Mouse (Mus musculus) MEL (cell line): ENCODE data around the gene Dcaf7. TPM values are rescaled to one million over a fixed set of nuclear protein-coding genes. Genes with fewer than 3 reads are reported as not detected.

Source experiments
- DNase-seq: peaks from one replicate; pipeline ENCODE4 v3.0.0; 2011; ENCODE audit warnings: low read depth, low spot score
- H3K27ac ChIP-seq: 2 replicates; pipeline ENCODE4 v1.5.1; 2012; ENCODE audit warnings: low read depth, mild to moderate bottlenecking, control low read depth, low read length, moderate library complexity; ENCODE audit not compliant: control insufficient read depth
- H3K27me3 ChIP-seq, 2 experiments: fragments of 150-350 bp in 1 of 2; sonication (generic) in 1 of 2; 2 replicates each; pipeline ENCODE4 v1.6.1; 2012; ENCODE audit warnings: low read length in 2 of 2, mild to moderate bottlenecking in 2 of 2, improper control_type of control experiment in 1 of 2, moderate library complexity in 1 of 2; ENCODE audit not compliant: insufficient read depth in 2 of 2, control insufficient read depth in 1 of 2
- H3K36me3 ChIP-seq, 2 experiments: 2 replicates each; pipeline ENCODE4 v1.6.1; 2012 to 2014; ENCODE audit warnings: low read length in 2 of 2, improper control_type of control experiment in 1 of 2, inconsistent platforms in 1 of 2, mild to moderate bottlenecking in 1 of 2; ENCODE audit not compliant: insufficient read depth in 2 of 2, control insufficient read depth in 1 of 2
- H3K4me1 ChIP-seq, 2 experiments: fragments of 150-350 bp in 1 of 2; sonication (generic) in 1 of 2; 2 replicates each; pipeline ENCODE4 v1.6.1; 2012; ENCODE audit warnings: low read length in 2 of 2, improper control_type of control experiment in 1 of 2, mild to moderate bottlenecking in 1 of 2; ENCODE audit not compliant: insufficient read depth in 2 of 2, control insufficient read depth in 1 of 2
- H3K4me3 ChIP-seq, 2 experiments: fragments of 150-350 bp in 1 of 2; sonication (generic) in 1 of 2; 2 replicates each; pipeline ENCODE4 v1.5.1; 2012; ENCODE audit warnings: low read depth in 2 of 2, low read length in 2 of 2, mild to moderate bottlenecking in 2 of 2, moderate library complexity in 2 of 2, control low read depth in 1 of 2, improper control_type of control experiment in 1 of 2; ENCODE audit not compliant: control insufficient read depth in 1 of 2, insufficient read depth in 1 of 2
- H3K79me2 ChIP-seq: 2 replicates; pipeline ENCODE4 v1.6.1; 2012; ENCODE audit warnings: mild to moderate bottlenecking, low read length, moderate library complexity; ENCODE audit not compliant: control insufficient read depth, poor library complexity, insufficient read depth
- H3K9ac ChIP-seq: 2 replicates; pipeline ENCODE4 v1.6.1; 2012; ENCODE audit warnings: low read depth, mild to moderate bottlenecking, control low read depth, low read length, moderate library complexity; ENCODE audit not compliant: control insufficient read depth, poor library complexity, severe bottlenecking
- H3K9me3 ChIP-seq: fragments of 150-350 bp; sonication (generic); replicated peaks from 2 replicates; pipeline ENCODE4 v1.6.1; 2012; ENCODE audit warnings: mild to moderate bottlenecking, low read length, improper control_type of control experiment, moderate library complexity; ENCODE audit not compliant: insufficient read depth
- CHD1 ChIP-seq: IDR thresholded peaks from 2 replicates; pipeline ENCODE4 v1.6.1; 2012; ENCODE audit warnings: low read depth, mild to moderate bottlenecking, inconsistent platforms, low read length, improper control_type of control experiment
- CHD2 ChIP-seq: IDR thresholded peaks from 2 replicates; pipeline ENCODE4 v1.6.1; 2011; ENCODE audit warnings: low read length, improper control_type of control experiment
- CTCF ChIP-seq, 3 experiments: IDR thresholded peaks in 2 of 3; conservative IDR thresholded peaks in 1 of 3; 2 replicates each; pipeline ENCODE4 v1.5.1; 2011 to 2012; ENCODE audit warnings: low read length in 3 of 3, low read depth in 2 of 3, mild to moderate bottlenecking in 2 of 3, improper control_type of control experiment in 1 of 3, inconsistent platforms in 1 of 3, mixed read lengths in 1 of 3, moderate library complexity in 1 of 3; ENCODE audit not compliant: control insufficient read depth in 1 of 3, insufficient read depth in 1 of 3, poor library complexity in 1 of 3, severe bottlenecking in 1 of 3
- ELF1 ChIP-seq: IDR thresholded peaks from 2 replicates; pipeline ENCODE4 v1.6.1; 2014; ENCODE audit warnings: low read depth, mild to moderate bottlenecking, inconsistent platforms, low read length, improper control_type of control experiment, moderate library complexity
- EP300 ChIP-seq, 2 experiments: IDR thresholded peaks; 2 replicates each; pipeline ENCODE4 v1.6.1; 2011; ENCODE audit warnings: improper control_type of control experiment in 2 of 2, low read length in 2 of 2, low read depth in 1 of 2, mild to moderate bottlenecking in 1 of 2
- GATA1 ChIP-seq: IDR thresholded peaks from 2 replicates; pipeline ENCODE4 v1.6.1; 2011; ENCODE audit warnings: low read depth, low read length, improper control_type of control experiment
- HCFC1 ChIP-seq: IDR thresholded peaks from 2 replicates; pipeline ENCODE4 v1.6.1; 2012; ENCODE audit warnings: low read depth, mild to moderate bottlenecking, inconsistent platforms, low read length, improper control_type of control experiment, moderate library complexity
- JUND ChIP-seq: IDR thresholded peaks from 2 replicates; pipeline ENCODE4 v1.6.1; 2011; ENCODE audit warnings: low read depth, mild to moderate bottlenecking, improper control_type of control experiment, low read length
- MAFK ChIP-seq: IDR thresholded peaks from 2 replicates; pipeline ENCODE4 v1.6.1; 2011; ENCODE audit warnings: low read depth, mild to moderate bottlenecking, low read length, improper control_type of control experiment, borderline replicate concordance
- MEF2A ChIP-seq: IDR thresholded peaks from 2 replicates; pipeline ENCODE4 v1.6.1; 2014; ENCODE audit warnings: low read depth, mild to moderate bottlenecking, inconsistent platforms, low read length, improper control_type of control experiment; ENCODE audit not compliant: poor library complexity, insufficient replicate concordance, severe bottlenecking; ENCODE audit errors: extremely low read depth
- MXI1 ChIP-seq: IDR thresholded peaks from 2 replicates; pipeline ENCODE4 v1.6.1; 2011; ENCODE audit warnings: mild to moderate bottlenecking, low read depth, low read length, improper control_type of control experiment
- MYB ChIP-seq: IDR thresholded peaks from 2 replicates; pipeline ENCODE4 v1.6.1; 2011; ENCODE audit warnings: mild to moderate bottlenecking, low read depth, low read length, improper control_type of control experiment
- MYC ChIP-seq: IDR thresholded peaks from 2 replicates; pipeline ENCODE4 v1.6.1; 2011; ENCODE audit warnings: low read depth, mild to moderate bottlenecking, low read length, improper control_type of control experiment, moderate library complexity
- NELFE ChIP-seq: IDR thresholded peaks from 2 replicates; pipeline ENCODE4 v1.6.1; 2011; ENCODE audit warnings: low read depth, low read length, improper control_type of control experiment
- POLR2A ChIP-seq, 2 experiments: IDR thresholded peaks; 2 replicates each; pipeline ENCODE4 v1.6.1; 2011 to 2012; ENCODE audit warnings: low read length in 2 of 2, mild to moderate bottlenecking in 2 of 2, control low read depth in 1 of 2, improper control_type of control experiment in 1 of 2, low read depth in 1 of 2, moderate library complexity in 1 of 2; ENCODE audit not compliant: control insufficient read depth in 1 of 2, insufficient read depth in 1 of 2, poor library complexity in 1 of 2
- POLR2AphosphoS5 ChIP-seq: IDR thresholded peaks from 2 replicates; pipeline ENCODE4 v1.6.1; 2012; ENCODE audit warnings: low read depth, borderline replicate concordance, mild to moderate bottlenecking, inconsistent platforms, low read length, moderate library complexity, mixed read lengths
- RCOR1 ChIP-seq: IDR thresholded peaks from 2 replicates; pipeline ENCODE4 v1.6.1; 2012; ENCODE audit warnings: low read depth, mild to moderate bottlenecking, inconsistent platforms, low read length, improper control_type of control experiment
- SIN3A ChIP-seq: IDR thresholded peaks from 2 replicates; pipeline ENCODE4 v1.6.1; 2012; ENCODE audit warnings: low read length, improper control_type of control experiment, inconsistent platforms
- SMC3 ChIP-seq: IDR thresholded peaks from 2 replicates; pipeline ENCODE4 v1.6.1; 2011; ENCODE audit warnings: low read depth, low read length, improper control_type of control experiment
- TAL1 ChIP-seq: IDR thresholded peaks from 2 replicates; pipeline ENCODE4 v1.6.1; 2012; ENCODE audit warnings: mild to moderate bottlenecking, inconsistent platforms, low read length, moderate library complexity, mixed read lengths
- TBP ChIP-seq: IDR thresholded peaks from 2 replicates; pipeline ENCODE4 v1.8.0; 2011; ENCODE audit warnings: low read depth, low read length, improper control_type of control experiment
- TCF12 ChIP-seq: IDR thresholded peaks from 2 replicates; pipeline ENCODE4 v1.6.1; 2014; ENCODE audit warnings: low read depth, mild to moderate bottlenecking, inconsistent platforms, low read length, improper control_type of control experiment, moderate library complexity
- USF2 ChIP-seq, 2 experiments: IDR thresholded peaks; 2 replicates each; pipeline ENCODE4 v1.6.1; 2011 to 2012; ENCODE audit warnings: improper control_type of control experiment in 2 of 2, low read length in 2 of 2, borderline replicate concordance in 1 of 2, inconsistent platforms in 1 of 2, low read depth in 1 of 2, mild to moderate bottlenecking in 1 of 2; ENCODE audit not compliant: insufficient read depth in 1 of 2
- ZC3H11A ChIP-seq: IDR thresholded peaks from 2 replicates; pipeline ENCODE4 v1.6.1; 2012; ENCODE audit warnings: low read depth, mild to moderate bottlenecking, inconsistent platforms, low read length, improper control_type of control experiment
- ZKSCAN1 ChIP-seq: IDR thresholded peaks from 2 replicates; pipeline ENCODE4 v1.6.1; 2012; ENCODE audit warnings: low read depth, mild to moderate bottlenecking, inconsistent platforms, low read length, improper control_type of control experiment, moderate library complexity
- ZMIZ1 ChIP-seq: IDR thresholded peaks from 2 replicates; pipeline ENCODE4 v1.6.1; 2012; ENCODE audit warnings: low read depth, mild to moderate bottlenecking, inconsistent platforms, low read length, improper control_type of control experiment, moderate library complexity
- ZNF384 ChIP-seq: IDR thresholded peaks from 2 replicates; pipeline ENCODE4 v1.6.1; 2012; ENCODE audit warnings: low read depth, mild to moderate bottlenecking, inconsistent platforms, low read length, improper control_type of control experiment
- polyA plus RNA-seq, 2 experiments: library from polyadenylated mRNA; stranded (reverse) in 1 of 2; unstranded in 1 of 2; fragments of >175 nt in 1 of 2; fragments of >200 nt in 1 of 2; gene quantifications; 2 replicates each; pipeline versions ENCODE4 v1.2.1 to v1.2.4; 2012; ENCODE audit warnings: low replicate concordance in 2 of 2, low read depth in 1 of 2; ENCODE audit not compliant: insufficient read length in 2 of 2, insufficient read depth in 1 of 2, missing spikeins in 1 of 2
- total RNA-seq: library from RNA; depleted of rRNA; stranded (reverse); fragments of 300-350 nt; gene quantifications from 2 replicates; pipeline ENCODE4 v1.2.3, GENCODE M21; 2012

Gene Dcaf7
- total and polyA plus RNA-seq, 3 experiments = 65.5 to 88.2 (median 86.9) TPM

DNA sequence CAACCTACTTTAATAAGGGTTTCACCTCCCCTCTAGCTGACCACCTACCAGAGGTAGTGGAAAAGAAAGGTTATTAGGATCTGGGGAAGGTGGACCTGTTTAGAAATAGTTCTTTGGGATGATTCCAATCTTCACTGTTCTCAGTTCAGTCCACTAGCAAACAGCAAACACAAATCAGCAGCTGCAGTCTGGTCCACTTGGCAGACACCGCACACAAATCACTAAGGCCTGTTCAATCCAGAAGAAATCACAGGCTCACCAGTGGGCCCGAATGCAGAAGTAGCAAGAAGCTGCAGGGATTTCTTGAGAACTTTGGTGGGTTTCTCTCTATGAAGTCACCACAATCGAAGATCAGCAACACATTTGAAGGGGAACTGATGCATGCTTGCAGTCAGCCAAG is 66.2 kb downstream of the Dcaf7 start:
- Histone ChIP-seq H3K9ac (no peak overlapping the region), H3K27me3 (no peaks in the 10 kb centered on the region), H3K4me3 (no peak overlapping the region), H3K27ac (no peak overlapping the region), H3K9me3 (no peaks in the 10 kb centered on the region), H3K79me2 (no peaks in the 10 kb centered on the region), H3K36me3 (peaks cover 0 to 15% of the 10 kb centered on the region in 2 experiments; a peak in 2 of 4 replicates), H3K4me1 (peaks cover 7 to 10% of the 10 kb centered on the region in 2 experiments)
- TF ChIP-seq MAFK (no peak), SMC3 (no peak), CHD1 (no peak), ELF1 (no peak), ZC3H11A (no peak), TCF12 (no peak)
- DNase-seq = no peak

DNA sequence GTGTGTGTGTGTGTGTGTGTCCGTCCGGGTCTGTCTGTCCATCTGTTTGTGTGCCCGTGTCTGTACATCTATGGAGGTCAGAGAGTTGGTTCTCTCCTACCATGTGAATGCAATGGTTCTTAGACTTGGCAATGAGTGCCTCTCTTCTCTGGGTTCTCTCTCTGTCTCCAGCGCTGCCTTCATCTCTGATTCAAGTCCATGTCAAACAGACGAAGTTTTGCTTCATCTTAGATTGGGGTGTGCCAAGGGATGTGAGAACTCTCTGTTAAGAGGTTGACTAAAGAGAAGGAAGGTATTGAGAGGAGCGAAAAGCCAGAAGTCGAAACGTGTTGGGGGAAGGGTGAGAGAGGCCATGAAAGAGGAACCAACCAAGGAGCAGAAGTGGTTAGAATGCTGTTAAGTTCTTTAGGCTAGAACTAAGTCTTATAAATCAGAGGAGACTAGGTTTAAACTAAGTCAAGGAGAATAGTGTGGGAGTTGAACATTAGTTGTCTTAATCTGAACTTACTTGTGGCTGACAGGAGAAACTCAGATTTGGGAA is 69.4 kb downstream of the Dcaf7 start:
- H3K27ac ChIP-seq = peak overlapping the region; percentile 64

More for the DNA sequence above, 69.4 kb downstream of the Dcaf7 start:
- TF ChIP-seq EP300 (IDR thresholded peaks at IDR 0.05; ENCODE audit: low read depth in 1 of 2, low read length in 2 of 2) (peak in 1 of 2 experiments; percentile 62; a peak in 1 of 4 replicates), POLR2A (IDR thresholded peaks at IDR 0.05; ENCODE audit: control insufficient read depth in 1 of 2, insufficient read depth in 1 of 2, low read depth in 1 of 2, low read length in 2 of 2, poor library complexity in 1 of 2) (no peak), POLR2AphosphoS5 (no peak), GATA1 (no peak), JUND (no peak), NELFE (no peak), SIN3A (peak; percentile 42; the same call in 1 of the 2 replicates), MYB (no peak), ZKSCAN1 (no peak), MYC (peak; percentile 46; the same call in 1 of the 2 replicates), ZMIZ1 (no peak), CHD1 (no peak), SMC3 (no peak), USF2 (IDR thresholded peaks at IDR 0.05; ENCODE audit: borderline replicate concordance in 1 of 2, insufficient read depth in 1 of 2, low read depth in 1 of 2, low read length in 2 of 2) (no peak), RCOR1 (peak; percentile 56; the same call in 1 of the 2 replicates), CTCF (IDR thresholded peaks at IDR 0.05 in 2 of 3, conservative IDR thresholded peaks at IDR 0.05 in 1 of 3; ENCODE audit: control insufficient read depth in 1 of 3, insufficient read depth in 1 of 3, low read depth in 2 of 3, low read length in 3 of 3, poor library complexity in 1 of 3, severe bottlenecking in 1 of 3) (no peak), TAL1 (no peak), ZNF384 (no peak), MXI1 (no peak), CHD2 (peak; percentile 78), TBP (peak; percentile 66), TCF12 (no peak), MEF2A (no peak), MAFK (no peak), HCFC1 (0 out of 2 replicates have a peak, but pooled peaks have one; percentile 21)
- Histone ChIP-seq H3K9ac (peak overlapping the region; percentile 53), H3K27me3 (no peaks in the 10 kb centered on the region), H3K79me2 (no peaks in the 10 kb centered on the region), H3K4me1 (peaks cover 5 to 7% of the 10 kb centered on the region in 2 experiments; a peak in 3 of 4 replicates), H3K4me3 (peak overlapping the region; percentile 45 to 49), H3K36me3 (peaks cover 0 to 6% of the 10 kb centered on the region in 2 experiments; a peak in 2 of 4 replicates), H3K9me3 (no peaks in the 10 kb centered on the region)
- DNase-seq = peak; percentile 88
